Mouse (Mus musculus): ENCODE measurements at regions not wholly inside any gene's neighbourhood (a gene's known extent, or its start where the extent isn't known, plus 50 kb on each side); places are given as distances from the start of the nearest gene placed in this dataset.

GRCm38 (mm10) chr14:58691129-58691828, 451.4 kb downstream of the 1700129C05Rik start:
- no peak for DNase-seq (ENCODE audit: low spot score in 2 of 2)

GRCm38 (mm10) chr14:58687814-58688213, 454.9 kb downstream of the 1700129C05Rik start:
- no peak for DNase-seq (ENCODE audit: low spot score in 2 of 2)

GRCm38 (mm10) chr14:58678781-58679180, 463.9 kb downstream of the 1700129C05Rik start:
- no peak for DNase-seq (ENCODE audit: low spot score in 2 of 2)

GRCm38 (mm10) chr14:58678126-58678656, 464.5 kb downstream of the 1700129C05Rik start:
- DNase-seq (ENCODE audit: low spot score in 2 of 2) = no peak

- DNase-seq (ENCODE audit: low spot score in 2 of 2) = no peak
Observed at GRCm38 (mm10) chr14:58675146-58675545, 467.5 kb downstream of the 1700129C05Rik start.

GRCm38 (mm10) chr14:58663946-58664345, 478.7 kb downstream of the 1700129C05Rik start:
- DNase-seq (ENCODE audit: low spot score in 2 of 2) = no peak

GRCm38 (mm10) chr14:58662601-58663000, 480.1 kb downstream of the 1700129C05Rik start:
- DNase-seq (ENCODE audit: low spot score in 2 of 2) = no peak

- DNase-seq (ENCODE audit: low spot score in 2 of 2) = no peak
Observed at GRCm38 (mm10) chr14:58661416-58661815, 481.3 kb downstream of the 1700129C05Rik start.

GRCm38 (mm10) chr14:58657263-58657662, 485.4 kb downstream of the 1700129C05Rik start:
- no peak for DNase-seq (ENCODE audit: low spot score in 2 of 2)

- DNase-seq (ENCODE audit: low spot score in 2 of 2) = no peak
Observed at GRCm38 (mm10) chr14:58656935-58657238, 485.8 kb downstream of the 1700129C05Rik start.

GRCm38 (mm10) chr14:58656212-58656934, 486.3 kb downstream of the 1700129C05Rik start:
- DNase-seq (ENCODE audit: low spot score in 2 of 2) = no peak

GRCm38 (mm10) chr14:58653026-58653425, 489.7 kb downstream of the 1700129C05Rik start:
- no peak for DNase-seq (ENCODE audit: low spot score in 2 of 2)

GRCm38 (mm10) chr14:58652004-58652403, 490.7 kb downstream of the 1700129C05Rik start:
- no peak for DNase-seq (ENCODE audit: low spot score in 2 of 2)

- DNase-seq (ENCODE audit: low spot score in 2 of 2) = no peak
Observed at GRCm38 (mm10) chr14:58651210-58651609, 491.5 kb downstream of the 1700129C05Rik start.

GRCm38 (mm10) chr14:58638337-58638696, 504.4 kb downstream of the 1700129C05Rik start:
- DNase-seq (ENCODE audit: low spot score in 2 of 2) = no peak

GRCm38 (mm10) chr14:58637405-58638336, 505.0 kb downstream of the 1700129C05Rik start:
- DNase-seq (ENCODE audit: low spot score in 2 of 2) = no peak

GRCm38 (mm10) chr14:58631221-58631620, 511.5 kb downstream of the 1700129C05Rik start:
- DNase-seq (ENCODE audit: low spot score in 2 of 2) = no peak

GRCm38 (mm10) chr14:58628266-58628665, 514.4 kb downstream of the 1700129C05Rik start:
- DNase-seq (ENCODE audit: low spot score in 2 of 2) = no peak

GRCm38 (mm10) chr14:58626506-58627256, 516.0 kb downstream of the 1700129C05Rik start:
- no peak for DNase-seq (ENCODE audit: low spot score in 2 of 2)

- no peak for DNase-seq (ENCODE audit: low spot score in 2 of 2)
Observed at GRCm38 (mm10) chr14:58620186-58620585, 522.5 kb downstream of the 1700129C05Rik start.

- DNase-seq (ENCODE audit: low spot score in 2 of 2) = no peak
Observed at GRCm38 (mm10) chr14:58617656-58618055, 525.0 kb downstream of the 1700129C05Rik start.

Data from left cerebral cortex, adult 9 months (tissue).